Mouse (Mus musculus): ENCODE measurements around the gene Vgf. TPM values are rescaled to one million over a fixed set of nuclear protein-coding genes. Genes with fewer than 3 reads are reported as not detected.

Gene Vgf
- polyA plus RNA-seq, 1 experiment from 2014 or later = 0.12 TPM

DNA sequence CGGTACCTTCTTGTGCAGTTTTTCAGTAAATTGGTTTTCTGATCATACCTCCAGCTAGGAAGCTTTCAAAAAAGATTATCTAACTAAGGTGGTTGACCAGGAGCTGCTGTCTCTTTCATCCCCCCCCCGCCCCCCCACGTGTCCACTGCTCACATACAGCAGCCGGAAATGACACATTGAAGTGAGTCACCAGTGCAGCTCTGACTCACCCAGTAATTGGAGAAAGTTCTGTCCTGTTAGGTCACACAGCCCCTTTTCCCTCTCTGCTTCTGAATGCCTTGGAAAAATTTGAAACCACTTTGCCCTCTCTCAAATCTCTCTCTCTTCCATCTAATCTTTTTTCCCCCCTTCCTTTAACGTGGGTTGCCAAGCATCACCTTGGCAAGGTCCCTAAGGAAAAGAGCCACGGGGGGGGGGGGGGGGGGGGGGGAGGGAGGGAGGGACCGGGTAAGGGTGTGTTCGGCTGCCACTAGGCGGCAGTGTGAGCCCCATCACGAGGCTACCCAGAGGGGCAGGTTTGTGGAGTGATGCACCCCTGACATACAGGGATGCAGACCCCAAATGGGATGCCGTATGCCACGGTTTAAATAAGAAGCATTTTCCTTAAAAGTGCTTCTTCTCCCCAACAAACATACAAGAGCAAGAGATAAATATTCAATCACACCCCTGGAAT, 35.8 kb downstream of the Vgf start:
- Histone ChIP-seq H3K36me3 (ENCODE audit: insufficient read depth, low read length) (peaks cover 6% of the 10 kb centered on the region; the same call in 1 of the 2 replicates), H3K27ac (ENCODE audit: low read length) (no peak overlapping the region), H3K9ac (replicated peaks; ENCODE audit: low read depth) (no peak overlapping the region), H3K27me3 (replicated peaks; ENCODE audit: insufficient read depth, low read length) (no peaks in the 10 kb centered on the region), H3K4me1 (ENCODE audit: insufficient read depth, low read depth, low read length) (no peaks in the 10 kb centered on the region), H3K4me2 (replicated peaks; ENCODE audit: low read depth, low read length) (no peak overlapping the region), H3K9me3 (ENCODE audit: low read length) (no peaks in the 10 kb centered on the region), H3K4me3 (ENCODE audit: low read depth, low read length) (no peak overlapping the region)
- 16% methylated on average over 10 of the region's 12 CpGs for WGBS
- TF ChIP-seq EP300 (IDR thresholded peaks at IDR 0.05) = no peak
- TF ChIP-seq CTCF (IDR thresholded peaks at IDR 0.05) = peak; percentile 67
- DNase-seq (ENCODE audit: low spot score) (peak; percentile 69), ATAC-seq (peak; percentile 81)

DNA sequence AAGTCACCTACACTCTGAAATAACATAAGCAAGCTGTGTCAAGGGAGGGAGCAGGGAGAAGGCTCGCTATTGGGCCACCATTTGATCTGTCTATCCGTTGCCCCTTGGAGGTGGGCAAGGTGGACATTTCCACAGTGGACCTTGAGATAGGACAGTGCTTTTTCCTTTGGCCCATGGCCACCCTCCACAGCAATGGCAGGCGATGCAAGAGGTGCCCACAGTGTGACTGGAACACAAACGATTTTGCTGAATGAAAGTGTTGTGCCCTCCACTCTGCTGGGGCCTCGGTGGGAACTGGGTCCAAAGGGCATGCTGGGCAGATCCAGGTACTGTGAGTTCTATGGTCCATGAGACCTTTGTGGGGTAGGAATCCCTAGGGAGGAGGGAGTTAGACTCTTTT, 36.4 kb downstream of the Vgf start:
- ATAC-seq (no peak), DNase-seq (ENCODE audit: low spot score) (no peak)
- TF ChIP-seq EP300 (IDR thresholded peaks at IDR 0.05) (no peak), CTCF (IDR thresholded peaks at IDR 0.05) (no peak)
- no peak overlapping the region for H3K4me3 ChIP-seq (ENCODE audit: low read depth, low read length)
- WGBS = 88% methylated on average over 5 of the region's 5 CpGs
- no peak overlapping the region for H3K27ac ChIP-seq (ENCODE audit: low read length)
- H3K9ac ChIP-seq (replicated peaks; ENCODE audit: low read depth) = no peak overlapping the region
- H3K36me3 ChIP-seq (ENCODE audit: insufficient read depth, low read length) = peaks cover 6% of the 10 kb centered on the region; the same call in 1 of the 2 replicates
- H3K9me3 ChIP-seq (ENCODE audit: low read length) = no peaks in the 10 kb centered on the region
- H3K27me3 ChIP-seq (replicated peaks; ENCODE audit: insufficient read depth, low read length) = no peaks in the 10 kb centered on the region
- H3K4me2 ChIP-seq (replicated peaks; ENCODE audit: low read depth, low read length) = no peak overlapping the region
- H3K4me1 ChIP-seq (ENCODE audit: insufficient read depth, low read depth, low read length) = no peaks in the 10 kb centered on the region

DNA sequence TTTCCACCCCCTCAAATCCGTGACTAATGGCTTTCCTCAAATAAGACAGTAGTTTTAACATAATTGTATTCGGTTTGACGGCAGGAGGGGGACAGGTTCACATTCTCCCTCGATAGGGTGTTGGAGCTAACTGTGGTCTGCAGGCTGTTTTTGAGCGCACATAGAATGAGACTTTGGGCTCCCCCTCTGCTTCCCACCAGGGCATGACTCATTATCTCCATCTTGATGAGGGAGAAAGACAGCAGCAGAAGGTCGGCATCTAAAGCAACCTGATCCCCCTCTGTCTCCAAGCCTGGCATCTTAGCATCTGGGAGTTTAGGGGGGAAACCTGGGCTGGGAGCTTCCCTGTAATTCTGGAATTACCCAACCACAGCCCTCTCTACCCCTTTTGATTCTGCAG, 39.3 kb downstream of the Vgf start:
- no peak for ATAC-seq
- no peak overlapping the region for H3K4me2 ChIP-seq (replicated peaks; ENCODE audit: low read depth, low read length)
- H3K9ac ChIP-seq (replicated peaks; ENCODE audit: low read depth) = no peak overlapping the region
- no peak overlapping the region for H3K4me3 ChIP-seq (ENCODE audit: low read depth, low read length)
- H3K27ac ChIP-seq (ENCODE audit: low read length) = no peak overlapping the region
- no peaks in the 10 kb centered on the region for H3K27me3 ChIP-seq (replicated peaks; ENCODE audit: insufficient read depth, low read length)
- H3K9me3 ChIP-seq (ENCODE audit: low read length) = no peaks in the 10 kb centered on the region
- 64% methylated on average over 6 of the region's 6 CpGs for WGBS
- peaks cover 6% of the 10 kb centered on the region; the same call in 1 of the 2 replicates for H3K36me3 ChIP-seq (ENCODE audit: insufficient read depth, low read length)
- TF ChIP-seq EP300 (IDR thresholded peaks at IDR 0.05) (no peak), CTCF (IDR thresholded peaks at IDR 0.05) (no peak)
- DNase-seq (ENCODE audit: low spot score) = no peak
- H3K4me1 ChIP-seq (ENCODE audit: insufficient read depth, low read depth, low read length) = no peaks in the 10 kb centered on the region

DNA sequence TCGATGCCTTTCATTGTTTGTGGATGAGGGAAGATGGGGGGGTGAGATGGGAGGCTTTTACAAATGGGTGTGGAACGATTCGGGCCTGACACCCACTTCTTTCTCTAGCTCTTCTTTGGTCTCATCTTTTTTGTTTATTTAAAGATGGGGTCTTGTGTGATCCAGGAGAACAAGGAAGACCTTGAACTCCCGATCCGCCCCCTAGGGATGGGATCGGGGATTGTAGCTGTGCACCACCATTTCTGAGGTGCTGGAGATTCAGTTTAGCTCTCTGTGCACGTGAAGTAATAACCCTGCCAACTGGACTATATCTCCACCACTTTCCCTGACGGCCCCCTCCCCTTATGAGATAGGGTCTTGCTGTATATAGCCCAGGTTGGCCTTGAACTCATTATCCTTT, 39.7 kb downstream of the Vgf start:
- H3K4me2 ChIP-seq (replicated peaks; ENCODE audit: low read depth, low read length) = no peak overlapping the region
- H3K27me3 ChIP-seq (replicated peaks; ENCODE audit: insufficient read depth, low read length) = no peaks in the 10 kb centered on the region
- H3K27ac ChIP-seq (ENCODE audit: low read length) = no peak overlapping the region
- H3K9me3 ChIP-seq (ENCODE audit: low read length) = no peaks in the 10 kb centered on the region
- TF ChIP-seq CTCF (IDR thresholded peaks at IDR 0.05) (no peak), EP300 (IDR thresholded peaks at IDR 0.05) (no peak)
- no peak overlapping the region for H3K9ac ChIP-seq (replicated peaks; ENCODE audit: low read depth)
- ATAC-seq (no peak), DNase-seq (ENCODE audit: low spot score) (no peak)
- H3K4me1 ChIP-seq (ENCODE audit: insufficient read depth, low read depth, low read length) = no peaks in the 10 kb centered on the region; the same call in 1 of the 2 replicates
- H3K4me3 ChIP-seq (ENCODE audit: low read depth, low read length) = no peak overlapping the region
- 65% methylated on average over 8 of the region's 8 CpGs for WGBS
- H3K36me3 ChIP-seq (ENCODE audit: insufficient read depth, low read length) = peaks cover 6% of the 10 kb centered on the region; the same call in 1 of the 2 replicates

DNA sequence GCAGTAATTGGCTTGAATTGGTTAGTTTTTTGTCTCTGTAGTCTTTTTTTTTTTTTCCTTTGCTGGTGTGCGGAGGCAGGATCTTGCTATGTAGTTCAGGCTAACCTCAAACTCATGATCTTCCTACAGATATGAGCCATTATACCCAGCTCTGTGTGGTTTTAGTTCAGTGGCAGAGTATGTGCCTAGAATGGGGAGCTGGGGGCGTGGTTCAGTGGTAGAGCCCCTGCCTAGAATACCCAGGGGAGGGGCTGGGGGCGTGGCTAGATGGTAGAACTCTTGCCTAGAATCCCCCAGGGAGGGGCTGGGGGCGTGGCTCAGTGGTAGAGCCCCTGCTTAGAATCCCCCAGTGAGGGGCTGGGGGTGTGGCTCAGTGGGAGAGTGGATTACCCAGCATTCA, 42.5 kb downstream of the Vgf start:
- TF ChIP-seq EP300 (IDR thresholded peaks at IDR 0.05) (no peak), CTCF (IDR thresholded peaks at IDR 0.05) (no peak)
- Histone ChIP-seq H3K4me1 (ENCODE audit: insufficient read depth, low read depth, low read length) (peaks cover 10% of the 10 kb centered on the region; the same call in 1 of the 2 replicates), H3K27ac (ENCODE audit: low read length) (no peak overlapping the region), H3K4me3 (ENCODE audit: low read depth, low read length) (no peak overlapping the region), H3K36me3 (ENCODE audit: insufficient read depth, low read length) (no peaks in the 10 kb centered on the region; the same call in 1 of the 2 replicates), H3K9me3 (ENCODE audit: low read length) (no peaks in the 10 kb centered on the region), H3K27me3 (replicated peaks; ENCODE audit: insufficient read depth, low read length) (no peaks in the 10 kb centered on the region), H3K9ac (replicated peaks; ENCODE audit: low read depth) (no peak overlapping the region), H3K4me2 (replicated peaks; ENCODE audit: low read depth, low read length) (no peak overlapping the region)
- ATAC-seq (no peak), DNase-seq (ENCODE audit: low spot score) (no peak)
- WGBS = 69% methylated on average over 3 of the region's 4 CpGs

DNA sequence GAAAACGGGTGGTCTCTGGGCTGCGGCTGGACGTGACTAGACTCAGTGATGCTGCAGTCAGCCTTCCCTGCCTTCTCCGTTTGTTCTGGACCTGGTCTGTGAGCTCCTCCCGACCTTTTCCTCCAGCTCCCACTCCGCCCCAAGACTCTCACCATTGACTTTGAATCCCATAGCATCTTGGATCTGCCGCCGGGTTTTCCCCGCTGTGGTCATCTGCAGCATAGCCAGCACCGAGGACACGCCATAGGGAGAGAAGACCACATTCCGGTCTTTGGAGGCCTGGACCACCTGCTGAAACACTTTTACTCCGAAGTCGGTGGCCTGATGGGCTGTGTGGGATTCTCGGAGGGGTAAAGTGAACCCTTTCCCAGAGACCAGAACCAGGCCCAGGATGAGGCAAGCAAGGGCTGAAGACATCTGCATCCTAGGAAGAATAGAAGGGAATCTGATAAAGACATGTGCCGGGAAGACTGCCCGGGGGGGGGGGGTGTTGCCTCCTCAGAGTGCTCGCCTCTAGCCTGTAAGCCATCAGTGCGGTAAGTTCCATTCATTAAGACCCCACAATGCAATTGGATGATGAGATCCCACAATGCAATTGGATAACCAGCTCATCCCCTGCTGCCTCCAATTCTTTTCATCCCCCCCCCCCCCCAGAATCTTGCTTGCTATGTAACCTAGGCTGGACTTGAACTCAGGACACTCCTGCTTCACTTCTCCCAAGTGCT, 44.9 kb downstream of the Vgf start:
- H3K27me3 ChIP-seq (replicated peaks; ENCODE audit: insufficient read depth, low read length) = no peaks in the 10 kb centered on the region
- peak overlapping the region; percentile 56 for H3K4me2 ChIP-seq (replicated peaks; ENCODE audit: low read depth, low read length)
- DNase-seq (ENCODE audit: low spot score) (no peak), ATAC-seq (no peak)
- H3K9ac ChIP-seq (replicated peaks; ENCODE audit: low read depth) = no peak overlapping the region
- no peaks in the 10 kb centered on the region; the same call in 1 of the 2 replicates for H3K36me3 ChIP-seq (ENCODE audit: insufficient read depth, low read length)
- peak overlapping the region; percentile 33; the same call in 1 of the 2 replicates for H3K4me3 ChIP-seq (ENCODE audit: low read depth, low read length)
- 89% methylated on average over 18 of the region's 19 CpGs for WGBS
- TF ChIP-seq CTCF (IDR thresholded peaks at IDR 0.05) (no peak), EP300 (IDR thresholded peaks at IDR 0.05) (no peak)
- H3K4me1 ChIP-seq (ENCODE audit: insufficient read depth, low read depth, low read length) = peaks cover 32% of the 10 kb centered on the region
- H3K27ac ChIP-seq (ENCODE audit: low read length) = no peak overlapping the region
- no peaks in the 10 kb centered on the region for H3K9me3 ChIP-seq (ENCODE audit: low read length)

Data from lung, postnatal 0 days (tissue).